Mouse (Mus musculus) liver, postnatal 0 days (tissue): Measurements from ENCODE around the gene Trim24. TPM values are rescaled to one million over a fixed set of nuclear protein-coding genes. Genes with fewer than 3 reads are reported as not detected.
"Not testable (repeated sequence)": the region's sequence is repeated elsewhere in the genome, so short reads cannot be mapped to it uniquely, and the experiment has no call there.

ENCODE experiments used
- ATAC-seq: fragments of 200-750 bp; cut with Nextera tagmentation; 2 replicates; pipeline ENCODE4 v1.8.0; 2017; ENCODE audit warnings: mild to moderate bottlenecking, moderate library complexity
- DNase-seq: peaks from one replicate; pipeline ENCODE4 v3.0.0-alpha.2; 2016
- H3K27ac ChIP-seq: fragments of 300-500 bp; sonication (generic); 2 replicates; pipeline ENCODE4 v1.5.1; 2014; ENCODE audit warnings: antibody characterized with exemption, moderate library complexity, mild to moderate bottlenecking, low read depth
- H3K27me3 ChIP-seq: fragments of 300-500 bp; sonication (generic); 2 replicates; pipeline ENCODE4 v1.6.1; 2014; ENCODE audit warnings: low read length, control low read depth, mixed read lengths; ENCODE audit not compliant: insufficient read depth
- H3K36me3 ChIP-seq: fragments of 300-500 bp; sonication (generic); replicated peaks from 2 replicates; pipeline ENCODE4 v1.6.1; 2014; ENCODE audit warnings: mild to moderate bottlenecking, control low read depth, low read length, moderate library complexity, mixed read lengths; ENCODE audit not compliant: insufficient read depth
- H3K4me1 ChIP-seq: fragments of 300-500 bp; sonication (generic); 2 replicates; pipeline ENCODE4 v1.6.1; 2014; ENCODE audit warnings: antibody characterized with exemption, mild to moderate bottlenecking, control low read depth; ENCODE audit not compliant: insufficient read depth
- H3K4me2 ChIP-seq: fragments of 300-500 bp; sonication (generic); 2 replicates; pipeline ENCODE4 v1.6.1; 2014; ENCODE audit warnings: low read depth, mild to moderate bottlenecking, low read length, moderate library complexity, mixed read lengths
- H3K4me3 ChIP-seq: fragments of 300-500 bp; sonication (generic); 2 replicates; pipeline ENCODE4 v1.5.1; 2014; ENCODE audit warnings: low read depth, low read length
- H3K9ac ChIP-seq: fragments of 300-500 bp; sonication (generic); replicated peaks from 2 replicates; pipeline ENCODE4 v1.6.1; 2014; ENCODE audit warnings: mild to moderate bottlenecking, moderate library complexity
- H3K9me3 ChIP-seq: fragments of 300-500 bp; sonication (generic); 2 replicates; pipeline ENCODE4 v1.6.1; 2016; ENCODE audit warnings: mild to moderate bottlenecking, control low read depth, low read length, mixed read lengths
- CTCF ChIP-seq: sonication (generic); IDR thresholded peaks from 2 replicates; pipeline ENCODE4 v1.5.1; 2016; ENCODE audit warnings: antibody characterized with exemption, low read depth
- EP300 ChIP-seq: IDR thresholded peaks from 2 replicates; pipeline ENCODE4 v1.6.1; 2016; ENCODE audit warnings: antibody characterized with exemption, low read depth, mild to moderate bottlenecking
- WGBS: fragments of 180-500 bp; shearing (Covaris S2); extraction: QIAGEN DNeasy Blood & Tissue Kit; methylation state at CpG from one replicate; pipeline ENCODE4 v1.1.7; 2014; ENCODE audit not compliant: insufficient replicate concordance; 5-methylcytosine and 5-hydroxymethylcytosine counted together
- polyA plus RNA-seq: library from polyadenylated mRNA; unstranded; fragments of >200 nt; fragmentation: Nextera tagmentation; extraction: Ambion mirVana; gene quantifications from 2 replicates; pipeline ENCODE4 v1.2.1, GENCODE M21; 2015

Gene Trim24
- 2.7 TPM in 2 replicates for polyA plus RNA-seq

DNA sequence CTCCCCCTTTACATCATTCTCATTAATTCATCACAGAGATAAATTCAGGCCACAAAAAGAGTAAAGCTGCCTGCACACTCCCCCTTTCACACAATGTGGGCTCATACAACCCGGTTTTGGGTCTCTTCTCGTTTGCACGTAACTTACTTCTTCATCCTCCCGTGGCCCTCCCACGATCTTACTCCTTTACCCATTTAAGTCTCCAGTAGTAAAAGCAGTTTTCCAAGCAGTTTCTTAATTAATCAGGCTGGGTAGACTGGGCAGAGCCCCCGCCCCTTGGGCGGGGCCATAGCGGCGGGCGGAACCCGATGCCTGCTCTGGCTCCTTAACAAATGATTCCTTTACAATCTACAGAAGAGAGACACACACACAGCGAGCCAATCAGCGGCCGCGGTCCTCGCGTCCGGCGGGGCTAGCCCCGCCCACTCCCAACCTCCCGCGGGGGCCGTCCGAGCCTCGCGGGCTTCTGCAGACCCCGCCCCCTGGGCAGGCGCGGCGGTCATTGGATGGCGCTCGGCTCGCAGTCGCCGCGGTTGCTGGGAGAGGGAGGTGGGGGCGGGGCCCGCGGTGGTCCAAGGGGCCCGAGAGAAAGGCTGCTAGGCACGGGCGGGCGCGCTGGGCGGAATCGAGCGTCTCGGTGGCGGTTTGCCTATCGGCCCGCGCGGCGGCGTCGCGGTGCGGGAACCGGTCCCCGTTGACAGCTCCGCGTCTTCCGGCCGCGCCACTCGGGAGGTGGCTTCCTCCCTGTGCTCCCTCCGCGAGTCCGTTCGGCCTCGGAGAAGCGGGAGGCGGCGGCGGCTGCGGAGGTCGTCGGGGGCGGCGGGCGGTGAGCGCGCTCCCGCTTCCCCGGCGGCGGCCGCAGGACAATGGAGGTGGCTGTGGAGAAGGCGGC is at the start of gene Trim24:
Trim24 (plus strand) TSS at position 567 of the 892 bp plus-strand sequence.
- Histone ChIP-seq H3K4me3 (peak within 1 kb of the TSS; percentile 90), H3K9ac (peak within 1 kb of the TSS; percentile 89), H3K27ac (peak within 1 kb of the TSS; percentile 97), H3K36me3 (no peaks in the 10 kb centered on the region), H3K4me2 (peak within 1 kb of the TSS; percentile 89), H3K27me3 (no peaks in the 10 kb centered on the region), H3K4me1 (0 out of 2 replicates have a peak, but pooled peaks cover 3% of the 10 kb centered on the region), H3K9me3 (peaks cover 15% of the 10 kb centered on the region)
- DNase-seq (peak; percentile 98), ATAC-seq (peak; percentile 96)
- TF ChIP-seq CTCF (peak; percentile 29; the same call in 1 of the 2 replicates), EP300 (no peak)
- 2% methylated on average over 61 of the region's 89 CpGs for WGBS

DNA sequence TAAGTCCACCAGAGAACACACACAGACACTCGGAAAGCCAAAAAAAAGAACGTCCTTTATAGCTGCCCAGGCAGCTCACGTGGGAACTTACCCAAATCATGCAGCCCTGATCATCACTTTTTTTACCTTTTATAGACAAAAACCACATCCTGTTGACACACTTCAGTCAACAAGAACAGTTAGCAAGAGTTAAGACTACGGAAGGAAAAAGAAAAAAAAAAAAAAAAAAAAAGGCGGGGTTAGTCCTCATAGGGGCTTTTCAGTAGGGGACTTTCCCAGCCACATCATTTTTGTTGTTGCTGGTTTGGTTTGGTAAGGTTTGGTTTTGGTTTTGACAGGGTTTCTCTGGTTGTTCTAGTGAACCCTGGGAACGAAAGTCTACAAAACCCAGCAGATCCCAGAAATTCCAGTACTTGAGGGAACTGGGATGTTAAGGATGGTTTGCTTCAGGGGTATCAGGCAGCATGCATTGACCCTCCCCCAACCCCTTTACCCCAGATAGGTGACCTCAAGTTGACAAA is 49.0 kb upstream of the Trim24 start:
- WGBS, result 66% methylated on average over 6 of the region's 6 CpGs
- no peak for DNase-seq

DNA sequence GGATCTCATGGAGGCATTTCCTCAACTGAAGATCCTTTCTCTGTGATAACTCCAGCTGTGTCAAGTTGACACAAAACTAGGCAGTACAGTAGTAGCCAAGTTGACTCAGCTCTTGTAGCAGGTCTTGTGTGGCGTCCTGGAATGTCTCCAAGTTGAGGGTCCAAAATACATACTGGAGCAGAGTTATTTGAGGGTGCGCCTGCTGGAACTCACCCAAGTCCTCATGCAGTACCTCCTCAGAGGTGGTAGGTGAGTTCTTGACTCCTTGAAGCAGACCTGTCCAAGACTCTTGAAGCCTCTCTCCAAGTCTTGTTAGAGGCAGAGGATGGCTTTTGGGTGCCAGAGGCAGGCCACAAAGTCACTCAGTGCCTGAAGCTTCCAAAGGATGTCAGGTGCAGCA is 48.2 kb upstream of the Trim24 start:
- no peaks in the 10 kb centered on the region for H3K4me1 ChIP-seq
- 88% methylated on average over 2 of the region's 2 CpGs for WGBS
- H3K9ac ChIP-seq, result no peak overlapping the region
- ATAC-seq (no peak), DNase-seq (no peak)
- no peak overlapping the region for H3K27ac ChIP-seq
- no peak overlapping the region for H3K4me3 ChIP-seq
- TF ChIP-seq EP300 (no peak), CTCF (no peak)
- H3K27me3 ChIP-seq, result no peaks in the 10 kb centered on the region
- H3K4me2 ChIP-seq, result no peak overlapping the region
- H3K9me3 ChIP-seq, result no peaks in the 10 kb centered on the region
- H3K36me3 ChIP-seq, result no peaks in the 10 kb centered on the region

More for the DNA sequence above, 49.0 kb upstream of the Trim24 start:
- ATAC-seq, result no peak
- Histone ChIP-seq H3K9ac (no peak overlapping the region), H3K27ac (no peak overlapping the region), H3K4me1 (no peaks in the 10 kb centered on the region), H3K9me3 (no peaks in the 10 kb centered on the region), H3K27me3 (no peaks in the 10 kb centered on the region), H3K4me3 (no peak overlapping the region), H3K36me3 (no peaks in the 10 kb centered on the region), H3K4me2 (no peak overlapping the region)
- TF ChIP-seq EP300 (no peak), CTCF (no peak)

DNA sequence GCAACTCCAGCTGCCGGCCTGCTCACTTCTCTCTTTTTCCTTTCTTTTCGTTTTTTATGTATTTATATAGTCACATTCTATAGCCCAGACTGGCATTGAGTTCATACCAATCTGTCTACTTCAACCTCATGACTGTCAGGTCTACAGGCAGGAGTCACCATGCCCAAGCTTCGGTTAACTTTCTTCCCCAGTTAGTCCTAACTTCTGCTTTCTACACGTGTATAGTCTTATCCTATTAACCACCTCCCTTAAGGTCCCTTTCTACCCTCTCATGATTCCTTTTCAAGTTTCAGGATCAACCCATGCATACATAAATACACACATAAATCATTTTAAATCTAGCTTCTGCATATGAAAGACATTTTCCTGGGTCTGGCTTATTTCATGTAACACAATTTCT is 46.9 kb upstream of the Trim24 start:
- 62% methylated on average over 4 of the region's 4 CpGs for WGBS
- Histone ChIP-seq H3K27ac (no peak overlapping the region), H3K27me3 (no peaks in the 10 kb centered on the region), H3K4me3 (no peak overlapping the region), H3K9me3 (no peaks in the 10 kb centered on the region), H3K36me3 (no peaks in the 10 kb centered on the region), H3K4me2 (no peak overlapping the region), H3K9ac (no peak overlapping the region), H3K4me1 (no peaks in the 10 kb centered on the region)
- TF ChIP-seq EP300, result no peak
- TF ChIP-seq CTCF, result no peak
- DNase-seq (no peak), ATAC-seq (no peak)

- WGBS, result 86% methylated on average over 7 of the region's 7 CpGs
- H3K4me3 ChIP-seq, H3K36me3 ChIP-seq, H3K27me3 ChIP-seq, H3K9me3 ChIP-seq, ATAC-seq, H3K4me1 ChIP-seq, H3K9ac ChIP-seq, H3K4me2 ChIP-seq, DNase-seq, H3K27ac ChIP-seq: not testable (repeated sequence)
Measured at GRCm38 (mm10) chr6:37825331-37826115, 45.1 kb upstream of the Trim24 start.

- DNase-seq (no peak), ATAC-seq (no peak)
- 73% methylated on average over 3 of the region's 3 CpGs for WGBS
- no peaks in the 10 kb centered on the region for H3K36me3 ChIP-seq
- no peaks in the 10 kb centered on the region for H3K27me3 ChIP-seq
- no peaks in the 10 kb centered on the region for H3K4me1 ChIP-seq
- H3K27ac ChIP-seq, result no peak overlapping the region
- TF ChIP-seq EP300 (no peak), CTCF (no peak)
- H3K9ac ChIP-seq, result no peak overlapping the region
- no peak overlapping the region for H3K4me3 ChIP-seq
- H3K9me3 ChIP-seq, result 0 out of 2 replicates have a peak, but pooled peaks cover 3% of the 10 kb centered on the region
- H3K4me2 ChIP-seq, result no peak overlapping the region
Measured at GRCm38 (mm10) chr6:37828955-37829354, 41.7 kb upstream of the Trim24 start.
